Mouse (Mus musculus) spleen, adult 2 months (tissue): ENCODE results near the gene Usp5.

Experiments used
- CTCF ChIP-seq: fragments of 200-500 bp; IDR thresholded peaks from 2 replicates; pipeline ENCODE4 v1.5.1; 2011; ENCODE audit warnings: mild to moderate bottlenecking, inconsistent platforms; ENCODE audit not compliant: insufficient read depth, insufficient read length, insufficient replicate concordance; ENCODE audit errors: extremely low read depth
- POLR2A ChIP-seq: fragments of 200-500 bp; IDR thresholded peaks from 2 replicates; pipeline ENCODE4 v1.6.1; 2011; ENCODE audit warnings: low read depth, low read length, inconsistent platforms

- TF ChIP-seq CTCF, result no peak
- no peak for TF ChIP-seq POLR2A
Observed at GRCm38 (mm10) chr6:124806446-124807140, 22.7 kb downstream of the Usp5 start.
